Mouse (Mus musculus) cortical plate, adult 2 months (tissue): ENCODE data around the gene Pou5f1.

Source experiments
- CTCF ChIP-seq: fragments of 200-500 bp; IDR thresholded peaks from 2 replicates; pipeline ENCODE4 v1.5.1; 2011; ENCODE audit warnings: mild to moderate bottlenecking, control low read depth, low read length; ENCODE audit not compliant: insufficient read depth; ENCODE audit errors: extremely low read depth
- POLR2A ChIP-seq: fragments of 200-500 bp; IDR thresholded peaks from 2 replicates; pipeline ENCODE4 v1.6.1; 2011; ENCODE audit warnings: mild to moderate bottlenecking, low read length, control low read depth; ENCODE audit not compliant: insufficient read depth; ENCODE audit errors: extremely low read depth

DNA sequence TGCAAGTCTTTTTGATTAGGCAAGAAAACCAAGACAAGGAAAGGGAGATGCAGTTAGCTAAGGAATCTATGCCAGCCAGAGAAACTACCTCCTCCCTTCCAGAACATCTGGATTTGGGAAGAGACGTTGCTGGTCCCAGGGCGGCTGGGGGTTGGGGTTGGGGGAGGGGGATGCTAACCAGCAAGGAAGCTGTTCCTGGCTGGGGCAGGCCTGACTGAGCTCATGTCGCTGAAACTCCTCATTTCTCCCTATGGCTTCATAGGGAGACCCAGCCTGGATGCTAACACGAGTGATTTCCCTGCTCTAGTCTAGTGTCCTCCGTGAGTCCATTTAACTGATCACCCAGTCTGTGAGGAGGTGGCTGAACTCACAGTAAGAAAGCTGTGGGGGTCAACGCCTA, 3.6 kb upstream of the Pou5f1 start:
- no peak for TF ChIP-seq CTCF
- no peak for TF ChIP-seq POLR2A
